Mouse (Mus musculus) lung, postnatal 4 days (tissue): Measurements from ENCODE around the gene Zpr1.

ENCODE experiments used
- DNase-seq, 2 experiments: peaks; one replicate each; pipeline ENCODE4 v3.0.0; 2021

Zpr1 gene

GRCm38 (mm10) chr9:46329801-46330585 is 57.1 kb downstream of the Zpr1 start:
- peak in 1 of 2 experiments; percentile 16 for DNase-seq

- DNase-seq, result no peak
Measured at GRCm38 (mm10) chr9:46330586-46330895, 57.7 kb downstream of the Zpr1 start.

- peak in 1 of 2 experiments; percentile 5 for DNase-seq
Measured at GRCm38 (mm10) chr9:46331301-46331700, 58.4 kb downstream of the Zpr1 start.
